Mouse (Mus musculus) C2C12 (cell line): ENCODE data around the gene Leng8.

Experiments
- CEBPB ChIP-seq: IDR thresholded peaks from one replicate; pipeline ENCODE4 v1.6.1; 2011; ENCODE audit warnings: low read depth, mild to moderate bottlenecking, control low read depth, moderate library complexity
- CTCF ChIP-seq: IDR thresholded peaks from one replicate; pipeline ENCODE4 v1.5.1; 2011; ENCODE audit not compliant: control insufficient read depth, insufficient read depth, insufficient read length
- FOSL1 ChIP-seq: IDR thresholded peaks from one replicate; pipeline ENCODE4 v1.8.0; 2011; ENCODE audit warnings: mild to moderate bottlenecking, low read length; ENCODE audit not compliant: poor library complexity, insufficient read depth, severe bottlenecking
- MAX ChIP-seq: IDR thresholded peaks from one replicate; pipeline ENCODE4 v1.6.1; 2011; ENCODE audit warnings: mild to moderate bottlenecking, control low read depth
- MYOD1 ChIP-seq: IDR thresholded peaks from one replicate; pipeline ENCODE4 v1.6.1; 2011; ENCODE audit warnings: low read depth; ENCODE audit not compliant: control insufficient read depth, insufficient read length
- MYOG ChIP-seq: IDR thresholded peaks from one replicate; pipeline ENCODE4 v1.6.1; 2011; ENCODE audit not compliant: control insufficient read depth, insufficient read length; ENCODE audit errors: extremely low read depth
- USF1 ChIP-seq: IDR thresholded peaks from one replicate; pipeline ENCODE4 v1.6.1; 2011; ENCODE audit warnings: low read depth, mild to moderate bottlenecking, control low read depth, moderate library complexity

DNA sequence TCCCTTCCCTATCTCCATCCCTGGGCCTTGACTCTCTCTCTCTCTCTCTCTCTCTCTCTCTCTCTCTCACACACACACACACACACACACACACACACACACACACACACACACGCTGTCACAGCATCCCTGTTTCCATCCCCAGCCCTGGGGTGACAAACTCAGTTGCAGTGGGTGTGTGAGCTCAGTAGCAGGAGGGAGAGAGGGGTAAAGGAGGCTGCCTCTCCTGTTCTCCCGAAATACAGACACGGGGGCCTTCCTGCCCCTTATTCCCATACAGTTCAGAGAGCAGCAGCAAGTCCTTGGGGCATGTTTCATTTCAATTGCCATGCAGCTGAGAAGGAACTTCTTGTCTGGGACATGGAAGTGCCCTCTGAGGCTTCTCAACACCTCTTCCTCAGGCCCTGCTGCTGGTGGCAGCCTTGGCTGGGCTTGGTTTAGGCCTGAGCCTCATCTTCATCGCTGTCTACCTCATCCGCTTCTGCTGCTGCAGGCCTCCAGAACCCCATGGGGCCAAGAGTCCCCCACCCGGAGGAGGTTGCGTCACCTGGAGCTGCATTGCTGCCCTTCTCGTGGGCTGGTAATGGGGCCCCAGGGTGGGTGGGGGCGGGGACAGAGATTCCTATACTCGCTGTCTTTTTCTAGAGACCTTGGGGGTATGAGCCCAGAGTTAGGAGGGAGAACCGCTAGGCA lies 14.6 kb upstream of the Leng8 start:
- no peak for TF ChIP-seq CTCF
- no peak for TF ChIP-seq FOSL1
- TF ChIP-seq USF1, result no peak
- no peak for TF ChIP-seq MYOD1
- no peak for TF ChIP-seq MAX
- TF ChIP-seq MYOG, result no peak
- no peak for TF ChIP-seq CEBPB
